Mouse (Mus musculus): ENCODE results near the gene Fam189b.

- no peak for TF ChIP-seq CTCF (IDR thresholded peaks at IDR 0.05; ENCODE audit: low read depth, low read length)
- no peak for TF ChIP-seq POLR2A (IDR thresholded peaks at IDR 0.05; ENCODE audit: extremely low read depth, insufficient read depth, low read length)
Observed at GRCm38 (mm10) chr3:89233562-89234110, 50.7 kb downstream of the Fam189b start.

Data from liver, adult 2 months (tissue).